Mouse (Mus musculus) stomach, postnatal 0 days (tissue): Measurements from ENCODE around the gene Gm3285.

Experiments
- CTCF ChIP-seq: IDR thresholded peaks from 2 replicates; pipeline ENCODE4 v1.5.1; 2016; ENCODE audit warnings: antibody characterized with exemption, low read depth, mild to moderate bottlenecking, moderate library complexity
- EP300 ChIP-seq: optimal IDR thresholded peaks from 2 replicates; pipeline ENCODE3; 2016; ENCODE audit warnings: antibody characterized with exemption

DNA sequence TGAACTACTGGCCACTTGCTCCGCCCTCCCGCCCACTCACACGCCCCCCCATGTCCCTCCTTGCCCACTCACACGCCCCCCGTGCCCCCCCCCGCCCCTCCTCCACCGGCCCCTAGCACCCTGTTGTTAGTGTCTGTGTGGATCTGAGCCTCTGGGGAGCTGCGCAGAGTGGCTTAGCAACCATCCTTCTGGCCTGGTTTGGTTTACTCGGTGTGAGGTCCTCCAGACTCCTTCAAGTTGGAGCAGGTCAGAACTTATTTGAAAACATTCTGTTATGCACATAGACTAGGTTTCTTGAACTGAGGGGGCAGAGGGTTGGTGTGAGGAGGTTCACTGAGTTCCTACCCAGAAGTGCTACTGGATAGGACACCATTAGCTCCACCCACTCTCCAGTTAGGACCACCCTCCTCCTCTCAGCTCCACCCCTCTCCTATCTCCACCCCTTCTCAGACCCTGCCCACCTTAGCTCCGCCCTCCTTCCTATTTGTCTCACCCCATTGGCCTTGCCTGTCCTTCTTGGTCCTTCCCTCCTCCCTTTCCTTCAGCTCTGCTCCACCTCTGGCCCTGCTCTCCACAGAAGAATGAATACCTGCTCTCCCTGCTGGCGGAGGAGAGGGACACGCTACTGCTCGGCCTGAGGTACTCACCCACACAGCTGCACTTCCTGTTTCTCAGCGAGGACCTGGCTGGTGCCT, 2.4 kb downstream of the Gm3285 start:
- peak; percentile 52 for TF ChIP-seq CTCF
- no peak for TF ChIP-seq EP300
